Mouse (Mus musculus): ENCODE measurements around the gene Crlf3. TPM values are rescaled to one million over a fixed set of nuclear protein-coding genes. Genes with fewer than 3 reads are reported as not detected.
A peak's percentile ranks its signal among the peaks of the same experiment; 100 is the strongest.
"Not testable (repeated sequence)": the region's sequence is repeated elsewhere in the genome, so short reads cannot be mapped to it uniquely, and the experiment has no call there.

The Crlf3 gene
- polyA plus RNA-seq, 1 experiment from 2014 or later: 47.8 TPM

DNA sequence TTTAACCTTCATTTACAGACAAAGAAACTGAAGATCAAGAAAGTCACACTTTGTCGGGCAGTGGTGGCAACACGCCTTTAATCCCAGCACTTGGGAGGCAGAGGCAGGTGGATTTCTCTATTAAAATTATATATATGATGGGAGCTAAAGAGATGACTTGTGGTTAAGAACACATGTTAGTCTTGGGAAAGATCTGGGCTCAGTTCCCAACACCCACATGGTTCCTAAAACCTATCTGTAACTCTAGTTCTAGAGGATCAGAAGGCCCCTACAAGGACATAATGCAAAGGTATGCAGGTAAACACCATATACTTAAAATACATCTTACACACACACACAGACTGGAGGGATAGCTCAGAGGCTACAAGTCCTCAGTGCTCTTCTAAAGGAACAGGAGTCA lies 9.8 kb downstream of the Crlf3 start:
- Histone ChIP-seq H3K27me3 (ENCODE audit: insufficient read depth, low read length) (no peaks in the 10 kb centered on the region), H3K9ac (replicated peaks) (no peak overlapping the region), H3K9me3 (ENCODE audit: low read length) (no peaks in the 10 kb centered on the region), H3K4me3 (ENCODE audit: low read depth, low read length) (no peak overlapping the region), H3K27ac (ENCODE audit: low read depth) (0 out of 2 replicates have a peak overlapping the region, but pooled peaks have one; percentile 35), H3K36me3 (replicated peaks; ENCODE audit: insufficient read depth, low read length) (peaks cover 15% of the 10 kb centered on the region), H3K4me2 (ENCODE audit: low read depth, low read length) (no peak overlapping the region), H3K4me1 (ENCODE audit: insufficient read depth) (peaks cover 25% of the 10 kb centered on the region)
- DNase-seq: no peak
- ATAC-seq: no peak
- 87% methylated on average over 2 of the region's 2 CpGs for WGBS (ENCODE audit: insufficient replicate concordance)
- TF ChIP-seq CTCF (IDR thresholded peaks at IDR 0.05; ENCODE audit: low read depth) (no peak), EP300 (IDR thresholded peaks at IDR 0.05; ENCODE audit: low read depth) (no peak)

DNA sequence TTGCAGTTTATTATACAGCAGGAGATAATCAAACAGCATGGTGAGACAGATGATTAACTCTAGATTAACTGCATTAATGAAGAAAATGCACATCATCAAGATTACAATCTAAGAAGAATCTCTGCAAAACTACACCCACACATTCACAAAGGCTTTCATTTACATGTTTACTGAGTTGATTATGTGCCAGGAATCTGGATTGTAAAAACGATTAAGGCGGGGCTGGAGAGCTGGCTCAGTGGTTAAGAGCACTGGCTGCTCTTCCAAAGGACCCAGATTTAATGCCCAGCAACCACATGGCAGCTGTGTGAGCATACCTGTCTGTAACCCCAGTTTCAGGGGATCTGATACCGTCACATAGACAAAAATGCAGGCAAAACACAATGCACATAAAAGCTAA lies 11.0 kb downstream of the Crlf3 start:
- peaks cover 25% of the 10 kb centered on the region for H3K4me1 ChIP-seq (ENCODE audit: insufficient read depth)
- WGBS (ENCODE audit: insufficient replicate concordance): 82% methylated on average over 3 of the region's 3 CpGs

DNA sequence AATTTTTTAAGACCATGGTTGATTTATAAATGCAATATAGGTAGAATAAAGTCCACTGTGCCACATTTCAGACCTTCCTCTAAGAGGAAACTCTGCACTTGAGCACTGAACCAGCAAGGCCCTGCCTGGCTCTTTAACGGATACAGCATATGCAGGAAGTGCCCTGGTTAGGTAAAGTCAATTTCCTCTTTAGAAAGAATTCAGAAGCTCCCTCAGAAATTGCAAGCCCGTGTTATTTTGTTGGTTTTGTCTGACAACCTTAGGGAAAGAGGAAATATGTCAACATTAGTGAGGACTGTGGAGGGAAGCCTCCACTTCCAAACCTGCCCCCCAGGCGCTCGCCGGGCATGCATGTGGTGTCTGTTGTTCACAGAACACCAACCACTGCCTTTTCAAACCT lies 13.2 kb downstream of the Crlf3 start:
- H3K27me3 ChIP-seq (ENCODE audit: insufficient read depth, low read length): no peaks in the 10 kb centered on the region
- no peak for DNase-seq
- H3K4me1 ChIP-seq (ENCODE audit: insufficient read depth): peaks cover 18% of the 10 kb centered on the region
- WGBS (ENCODE audit: insufficient replicate concordance): 43% methylated on average over 5 of the region's 5 CpGs
- TF ChIP-seq CTCF (IDR thresholded peaks at IDR 0.05; ENCODE audit: low read depth): no peak
- TF ChIP-seq EP300 (IDR thresholded peaks at IDR 0.05; ENCODE audit: low read depth): no peak
- H3K36me3 ChIP-seq (replicated peaks; ENCODE audit: insufficient read depth, low read length): peaks cover 31% of the 10 kb centered on the region
- H3K27ac ChIP-seq (ENCODE audit: low read depth): peak overlapping the region; percentile 86
- H3K9ac ChIP-seq (replicated peaks): no peak overlapping the region
- peak; percentile 40; the same call in 1 of the 2 replicates for ATAC-seq
- no peaks in the 10 kb centered on the region for H3K9me3 ChIP-seq (ENCODE audit: low read length)
- no peak overlapping the region for H3K4me3 ChIP-seq (ENCODE audit: low read depth, low read length)
- peak overlapping the region; percentile 42 for H3K4me2 ChIP-seq (ENCODE audit: low read depth, low read length)

More for the DNA sequence above, 11.0 kb downstream of the Crlf3 start:
- ATAC-seq (no peak), DNase-seq (no peak)
- TF ChIP-seq CTCF (IDR thresholded peaks at IDR 0.05; ENCODE audit: low read depth) (no peak), EP300 (IDR thresholded peaks at IDR 0.05; ENCODE audit: low read depth) (no peak)
- Histone ChIP-seq H3K27ac (ENCODE audit: low read depth) (no peak overlapping the region), H3K27me3 (ENCODE audit: insufficient read depth, low read length) (no peaks in the 10 kb centered on the region), H3K4me2 (ENCODE audit: low read depth, low read length) (no peak overlapping the region), H3K9ac (replicated peaks) (no peak overlapping the region), H3K9me3 (ENCODE audit: low read length) (no peaks in the 10 kb centered on the region), H3K36me3 (replicated peaks; ENCODE audit: insufficient read depth, low read length) (peaks cover 24% of the 10 kb centered on the region), H3K4me3 (ENCODE audit: low read depth, low read length) (no peak overlapping the region)

DNA sequence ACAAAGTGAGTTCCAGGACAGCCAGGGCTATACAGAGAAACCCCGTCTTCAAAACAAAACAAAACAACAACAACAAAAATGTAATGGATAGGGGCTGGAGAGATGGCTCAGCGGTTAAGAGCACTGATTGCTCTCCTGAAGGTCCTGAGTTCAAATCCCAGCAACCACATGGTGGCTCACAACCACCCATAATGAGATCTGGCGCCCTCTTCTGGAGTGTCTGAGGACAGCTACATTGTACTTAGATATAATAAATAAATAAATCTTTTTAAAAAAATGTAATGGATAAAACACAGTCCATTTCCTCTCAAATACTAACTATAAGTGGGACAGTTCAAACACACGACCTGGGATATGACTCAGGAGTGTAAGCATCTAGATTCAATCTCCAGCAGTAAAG lies 14.4 kb downstream of the Crlf3 start:
- H3K36me3 ChIP-seq (replicated peaks; ENCODE audit: insufficient read depth, low read length): peaks cover 42% of the 10 kb centered on the region
- not testable (repeated sequence) for H3K27me3 ChIP-seq (ENCODE audit: insufficient read depth, low read length); ATAC-seq; H3K9ac ChIP-seq (replicated peaks); H3K4me3 ChIP-seq (ENCODE audit: low read depth, low read length); H3K9me3 ChIP-seq (ENCODE audit: low read length); H3K27ac ChIP-seq (ENCODE audit: low read depth); DNase-seq; H3K4me2 ChIP-seq (ENCODE audit: low read depth, low read length)
- peaks cover 16% of the 10 kb centered on the region for H3K4me1 ChIP-seq (ENCODE audit: insufficient read depth)
- WGBS (ENCODE audit: insufficient replicate concordance): 85% methylated on average over 4 of the region's 4 CpGs
- TF ChIP-seq CTCF (IDR thresholded peaks at IDR 0.05; ENCODE audit: low read depth): peak; percentile 31

DNA sequence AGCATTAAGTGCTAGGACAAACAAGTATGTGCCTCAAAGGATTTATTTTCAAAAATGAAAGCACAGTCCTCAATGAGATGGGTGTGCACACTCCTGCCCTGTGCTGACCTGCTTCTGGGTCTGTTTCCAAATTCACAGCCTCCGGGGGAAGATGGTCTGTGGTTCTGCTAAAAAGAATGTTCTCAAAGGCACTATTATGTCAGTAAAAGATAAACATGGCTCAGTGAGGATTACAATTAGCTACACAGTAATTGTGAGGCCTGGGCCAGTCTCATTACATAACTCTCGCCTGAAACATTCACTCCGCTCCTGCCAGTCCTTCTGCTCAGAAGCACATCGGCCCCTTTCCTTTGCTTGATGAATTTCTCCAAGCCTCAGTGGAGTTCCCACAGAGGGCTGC lies 18.6 kb downstream of the Crlf3 start:
- no peak overlapping the region for H3K27ac ChIP-seq (ENCODE audit: low read depth)
- H3K4me2 ChIP-seq (ENCODE audit: low read depth, low read length): no peak overlapping the region
- no peaks in the 10 kb centered on the region for H3K9me3 ChIP-seq (ENCODE audit: low read length)
- TF ChIP-seq CTCF (IDR thresholded peaks at IDR 0.05; ENCODE audit: low read depth) (no peak), EP300 (IDR thresholded peaks at IDR 0.05; ENCODE audit: low read depth) (no peak)
- ATAC-seq (no peak), DNase-seq (no peak)
- no peak overlapping the region for H3K4me3 ChIP-seq (ENCODE audit: low read depth, low read length)
- 76% methylated on average over 4 of the region's 4 CpGs for WGBS (ENCODE audit: insufficient replicate concordance)
- no peaks in the 10 kb centered on the region; the same call in 1 of the 2 replicates for H3K4me1 ChIP-seq (ENCODE audit: insufficient read depth)
- no peaks in the 10 kb centered on the region for H3K27me3 ChIP-seq (ENCODE audit: insufficient read depth, low read length)
- peaks cover 80% of the 10 kb centered on the region for H3K36me3 ChIP-seq (replicated peaks; ENCODE audit: insufficient read depth, low read length)
- no peak overlapping the region for H3K9ac ChIP-seq (replicated peaks)

DNA sequence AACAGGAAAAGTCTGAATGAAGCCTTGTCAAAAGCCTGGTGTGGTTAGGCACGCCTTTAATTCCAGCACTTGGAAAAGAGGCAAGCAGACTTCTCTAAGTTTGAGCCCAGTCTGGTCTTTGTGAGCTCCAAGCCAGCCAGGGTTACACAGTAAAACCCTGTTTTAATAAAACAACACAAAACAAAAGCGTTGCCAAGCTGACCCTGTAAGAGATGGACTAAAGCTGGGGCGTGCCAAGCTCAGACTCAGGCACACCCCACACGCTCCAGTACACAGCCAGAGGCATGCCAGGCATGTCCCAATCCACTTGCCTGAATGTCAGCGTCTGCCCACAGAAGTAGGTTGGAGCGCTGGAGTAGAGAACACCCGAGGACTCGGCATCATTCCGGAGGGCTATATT lies 24.6 kb downstream of the Crlf3 start:
- H3K4me3 ChIP-seq (ENCODE audit: low read depth, low read length): no peak overlapping the region
- 95% methylated on average over 9 of the region's 9 CpGs for WGBS (ENCODE audit: insufficient replicate concordance)
- H3K36me3 ChIP-seq (replicated peaks; ENCODE audit: insufficient read depth, low read length): peaks cover 94% of the 10 kb centered on the region
- H3K4me1 ChIP-seq (ENCODE audit: insufficient read depth): no peaks in the 10 kb centered on the region
- no peaks in the 10 kb centered on the region for H3K9me3 ChIP-seq (ENCODE audit: low read length)
- ATAC-seq: no peak
- DNase-seq: no peak
- H3K4me2 ChIP-seq (ENCODE audit: low read depth, low read length): no peak overlapping the region
- no peak for TF ChIP-seq CTCF (IDR thresholded peaks at IDR 0.05; ENCODE audit: low read depth)
- no peak for TF ChIP-seq EP300 (IDR thresholded peaks at IDR 0.05; ENCODE audit: low read depth)
- no peak overlapping the region for H3K27ac ChIP-seq (ENCODE audit: low read depth)
- no peaks in the 10 kb centered on the region for H3K27me3 ChIP-seq (ENCODE audit: insufficient read depth, low read length)
- H3K9ac ChIP-seq (replicated peaks): no peak overlapping the region

DNA sequence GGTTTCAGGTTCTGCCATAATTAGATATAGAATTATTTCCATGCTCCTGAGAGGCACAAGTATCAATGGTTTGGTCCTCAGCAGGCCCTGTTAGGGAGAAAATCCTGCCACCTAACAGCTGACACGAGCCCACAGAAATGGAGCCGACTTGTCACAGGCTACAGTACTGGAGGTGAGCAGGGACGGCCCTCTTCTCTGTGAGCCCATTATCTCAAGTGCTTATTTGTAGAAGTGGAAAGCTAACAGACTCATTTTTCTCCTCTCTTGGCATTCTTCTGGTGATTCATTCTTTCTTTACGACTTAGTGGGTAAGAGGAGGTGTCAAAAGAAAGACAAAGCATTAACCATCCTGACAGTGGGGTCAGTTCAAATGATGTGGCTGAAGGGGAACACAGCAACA lies 26.1 kb downstream of the Crlf3 start:
- H3K9me3 ChIP-seq (ENCODE audit: low read length): no peaks in the 10 kb centered on the region
- no peak overlapping the region for H3K4me2 ChIP-seq (ENCODE audit: low read depth, low read length)
- H3K4me1 ChIP-seq (ENCODE audit: insufficient read depth): no peaks in the 10 kb centered on the region
- ATAC-seq: no peak
- no peak for DNase-seq
- no peak overlapping the region for H3K27ac ChIP-seq (ENCODE audit: low read depth)
- H3K36me3 ChIP-seq (replicated peaks; ENCODE audit: insufficient read depth, low read length): peaks cover 92% of the 10 kb centered on the region
- 75% methylated on average over 4 of the region's 4 CpGs for WGBS (ENCODE audit: insufficient replicate concordance)
- TF ChIP-seq EP300 (IDR thresholded peaks at IDR 0.05; ENCODE audit: low read depth) (no peak), CTCF (IDR thresholded peaks at IDR 0.05; ENCODE audit: low read depth) (no peak)
- H3K27me3 ChIP-seq (ENCODE audit: insufficient read depth, low read length): no peaks in the 10 kb centered on the region
- H3K4me3 ChIP-seq (ENCODE audit: low read depth, low read length): no peak overlapping the region
- no peak overlapping the region for H3K9ac ChIP-seq (replicated peaks)

All from liver, postnatal 0 days (tissue).